Mouse (Mus musculus): ENCODE measurements at regions not wholly inside any gene's neighbourhood (a gene's known extent, or its start where the extent isn't known, plus 50 kb on each side); places are given as distances from the start of the nearest gene placed in this dataset.

DNA sequence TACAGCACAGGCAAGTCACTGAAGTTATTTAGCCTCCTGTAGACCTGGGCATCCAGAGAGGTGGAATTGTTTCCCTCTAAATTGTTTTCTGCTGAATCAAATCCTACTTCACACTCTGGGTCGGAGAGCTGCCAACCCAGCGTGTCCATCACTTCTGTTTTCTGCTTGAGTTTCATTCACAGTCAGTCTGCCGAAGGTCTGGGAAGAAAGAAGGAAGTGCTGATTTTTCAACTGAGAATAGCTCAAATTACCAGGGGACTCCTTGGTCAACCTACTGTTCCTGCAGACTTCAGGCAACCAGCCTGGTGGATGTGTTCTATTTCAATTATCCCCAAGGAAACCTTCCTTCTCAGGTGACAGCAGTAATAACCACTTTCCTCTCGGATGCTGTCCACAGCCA, 179.1 kb upstream of the Nckap5 start:
- no peak for DNase-seq (ENCODE audit: low spot score)

- DNase-seq (ENCODE audit: low spot score), result no peak
Measured at GRCm38 (mm10) chr1:127001700-127002099, 171.1 kb upstream of the Nckap5 start.

- DNase-seq (ENCODE audit: low spot score), result no peak
Measured at GRCm38 (mm10) chr1:126993061-126993640, 162.6 kb upstream of the Nckap5 start.

DNA sequence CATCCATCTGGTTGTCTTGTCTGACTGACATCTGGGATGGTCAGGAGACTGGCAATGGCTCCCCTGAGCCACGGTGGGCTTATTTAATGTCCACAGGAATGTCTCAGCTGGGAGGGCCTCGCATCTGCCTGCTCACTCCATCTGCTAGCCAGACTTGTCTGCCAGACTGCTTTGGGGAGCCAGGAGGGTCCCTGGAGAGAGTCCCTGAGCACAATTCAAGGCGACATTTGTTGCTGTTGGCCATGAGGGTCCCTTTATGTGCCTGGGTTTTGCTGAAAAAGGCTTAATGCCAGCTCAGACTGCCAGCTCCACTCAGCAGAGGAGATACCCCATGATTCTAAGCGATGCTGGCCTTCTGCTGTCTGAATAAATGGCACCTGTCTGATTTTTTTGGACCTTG, 161.8 kb upstream of the Nckap5 start:
- no peak for DNase-seq (ENCODE audit: low spot score)

DNA sequence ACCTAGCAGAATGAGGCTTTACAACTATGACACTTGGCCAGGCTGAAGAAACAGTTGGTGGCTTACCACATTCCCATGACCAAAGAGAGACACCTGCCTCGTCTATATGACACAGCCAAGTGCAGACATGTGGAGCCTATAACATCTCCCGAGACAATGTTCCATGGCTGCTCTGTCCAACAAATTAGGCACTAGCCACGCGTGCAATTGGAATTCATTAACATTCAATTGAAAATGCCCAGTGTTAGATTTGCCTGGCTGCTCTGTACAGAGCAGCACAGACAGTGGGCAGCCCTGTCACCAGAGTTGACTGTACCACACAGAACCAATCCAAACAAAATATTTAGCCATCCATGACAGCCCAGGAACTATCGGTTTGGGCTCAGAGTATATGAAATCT, 152.2 kb upstream of the Nckap5 start:
- no peak for DNase-seq (ENCODE audit: low spot score)

GRCm38 (mm10) chr1:126980311-126980710, 149.7 kb upstream of the Nckap5 start:
- DNase-seq (ENCODE audit: low spot score), result no peak

- DNase-seq (ENCODE audit: low spot score), result no peak
Measured at GRCm38 (mm10) chr1:126973871-126974270, 143.3 kb upstream of the Nckap5 start.

GRCm38 (mm10) chr1:126971777-126972421, 141.3 kb upstream of the Nckap5 start:
- DNase-seq (ENCODE audit: low spot score), result no peak

DNA sequence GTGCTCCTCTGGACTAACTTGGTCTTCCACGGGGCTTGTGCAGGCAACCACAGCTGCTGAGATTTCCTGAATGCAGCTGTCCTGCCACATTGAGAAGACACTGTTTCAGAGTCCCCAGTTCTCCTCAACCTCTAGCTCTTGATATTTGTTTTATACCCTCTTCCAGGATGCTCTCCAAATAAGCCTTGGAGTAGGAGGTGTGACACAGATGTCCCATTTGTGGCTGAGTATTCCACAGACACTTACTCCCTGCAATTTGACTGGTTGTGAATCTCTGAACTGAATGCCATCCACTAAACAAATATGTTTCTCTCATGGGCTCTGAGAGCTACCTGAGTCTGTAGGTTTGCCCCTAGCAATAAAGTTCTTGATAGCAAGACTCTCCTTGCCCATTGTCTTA, 140.5 kb upstream of the Nckap5 start:
- DNase-seq (ENCODE audit: low spot score), result no peak

DNA sequence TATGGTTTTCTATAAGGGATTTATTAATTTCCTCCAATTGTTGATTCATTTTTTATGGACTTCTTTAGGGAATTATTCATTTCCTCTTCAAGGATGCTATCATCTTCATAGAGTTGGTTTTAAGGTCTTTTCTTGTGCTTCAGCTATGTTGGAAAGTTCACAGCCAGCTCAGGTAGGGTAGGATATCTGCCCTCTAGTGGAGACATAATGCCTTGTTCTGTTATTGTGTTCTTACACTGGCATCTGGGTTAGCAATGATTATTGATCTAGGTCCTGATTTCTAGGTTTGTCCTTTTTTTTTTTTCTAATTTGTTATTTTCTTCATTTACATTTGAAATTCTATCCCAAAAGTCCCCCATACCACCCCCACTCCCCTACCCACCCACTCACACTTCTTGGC, 135.8 kb upstream of the Nckap5 start:
- no peak for DNase-seq (ENCODE audit: low spot score)

DNA sequence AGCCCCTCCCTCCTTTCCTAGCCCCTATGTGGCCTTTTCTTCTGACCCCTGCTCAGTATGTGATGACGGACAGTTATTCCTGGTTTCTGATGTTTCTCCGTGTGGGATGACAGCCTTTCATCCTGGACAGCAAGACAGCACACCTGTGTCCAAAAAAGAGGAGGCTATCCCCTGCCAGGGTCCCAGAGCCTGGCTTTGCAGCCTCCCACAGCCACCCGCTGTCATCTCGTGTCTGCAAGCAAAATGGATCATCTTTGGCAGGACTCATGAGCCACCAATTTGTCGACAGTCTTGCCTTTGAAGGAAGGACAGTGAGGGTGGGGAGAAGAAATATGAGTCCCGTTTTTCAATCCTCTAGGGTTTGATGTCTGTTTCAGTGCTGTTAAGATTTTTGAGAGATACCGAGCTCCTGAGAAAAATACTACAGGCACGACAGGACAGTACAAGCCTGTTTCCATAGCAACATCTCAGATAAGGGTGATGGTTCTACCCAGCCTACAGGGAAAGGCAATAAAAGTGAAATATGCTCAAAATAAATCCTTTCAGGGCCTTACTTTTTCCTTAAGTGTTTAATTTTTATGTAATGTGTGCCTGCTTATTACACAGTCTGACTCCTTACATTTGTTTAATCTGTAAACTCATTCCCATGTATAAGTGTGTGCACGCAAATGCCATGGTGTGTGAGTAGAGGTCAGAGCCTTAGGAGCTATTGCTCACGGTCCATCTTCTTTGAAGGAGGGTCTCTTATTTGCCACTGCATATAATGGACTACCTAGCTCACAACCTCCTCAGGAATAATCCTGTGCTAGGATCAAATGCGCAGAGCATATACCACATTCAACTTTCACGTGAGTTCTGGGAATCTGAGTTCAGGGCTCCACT, 125.5 kb upstream of the Nckap5 start:
- no peak for DNase-seq (ENCODE audit: low spot score)

DNA sequence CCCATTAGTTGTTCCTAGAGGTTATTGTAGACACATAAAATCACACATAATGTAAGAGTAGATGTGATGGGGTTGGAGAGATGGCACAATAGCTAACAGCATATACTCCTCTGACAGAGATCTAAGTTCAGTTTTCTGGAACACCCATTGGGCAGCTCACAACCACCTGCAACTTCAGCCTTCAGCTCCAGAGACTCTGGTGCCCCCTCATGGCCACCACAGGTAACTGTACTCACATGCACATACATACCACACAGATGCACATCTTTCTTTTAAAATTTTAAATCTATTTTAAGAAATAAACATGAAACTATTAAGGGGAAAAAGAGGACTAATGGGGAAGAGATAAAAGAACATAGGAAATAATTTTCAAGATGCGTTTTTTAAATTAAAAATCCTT, 117.3 kb upstream of the Nckap5 start:
- no peak for DNase-seq (ENCODE audit: low spot score)

- DNase-seq (ENCODE audit: low spot score), result no peak
Measured at GRCm38 (mm10) chr1:126932658-126933057, 102.1 kb upstream of the Nckap5 start.

DNA sequence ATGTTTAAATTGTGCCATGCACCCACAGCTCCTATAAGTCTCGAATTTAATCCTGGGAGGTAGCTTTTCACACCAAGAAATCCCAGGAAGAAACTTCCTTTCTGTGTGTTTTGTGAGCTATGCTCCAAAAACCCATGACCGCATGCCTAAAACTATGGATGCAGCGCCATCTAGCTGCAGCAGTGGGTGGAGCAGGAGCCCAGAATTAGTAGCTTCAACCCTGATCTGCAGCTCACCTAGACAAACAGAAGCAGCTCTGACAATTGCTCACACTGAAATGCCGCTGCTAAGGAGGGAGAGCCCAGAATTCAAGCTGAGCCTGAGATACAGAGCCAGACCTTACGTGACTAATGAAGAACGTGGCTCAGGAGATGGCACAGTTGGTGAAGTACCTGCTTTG, 101.2 kb upstream of the Nckap5 start:
- peak; percentile 4 for DNase-seq (ENCODE audit: low spot score)

GRCm38 (mm10) chr1:126931093-126931492, 100.5 kb upstream of the Nckap5 start:
- no peak for DNase-seq (ENCODE audit: low spot score)

DNA sequence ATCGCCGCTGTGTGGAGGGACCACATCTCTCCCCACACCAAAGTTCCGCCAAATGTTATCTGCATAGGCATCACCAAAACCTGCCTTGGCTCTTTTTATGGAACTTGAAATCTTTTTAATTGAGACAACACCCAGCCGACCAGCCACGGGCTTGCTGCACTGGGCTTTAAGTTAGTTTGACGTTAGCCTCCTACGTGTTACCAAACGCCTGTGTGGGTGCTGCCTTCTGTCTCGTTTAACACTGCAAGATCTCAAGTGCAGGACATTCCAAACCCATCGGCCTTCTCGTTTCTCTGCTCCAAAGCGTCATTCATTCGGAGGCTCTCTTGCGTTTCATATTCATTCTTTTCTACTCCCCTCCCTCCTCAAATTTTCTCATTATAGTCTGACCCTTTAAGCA, 100.0 kb upstream of the Nckap5 start:
- no peak for DNase-seq (ENCODE audit: low spot score)

DNA sequence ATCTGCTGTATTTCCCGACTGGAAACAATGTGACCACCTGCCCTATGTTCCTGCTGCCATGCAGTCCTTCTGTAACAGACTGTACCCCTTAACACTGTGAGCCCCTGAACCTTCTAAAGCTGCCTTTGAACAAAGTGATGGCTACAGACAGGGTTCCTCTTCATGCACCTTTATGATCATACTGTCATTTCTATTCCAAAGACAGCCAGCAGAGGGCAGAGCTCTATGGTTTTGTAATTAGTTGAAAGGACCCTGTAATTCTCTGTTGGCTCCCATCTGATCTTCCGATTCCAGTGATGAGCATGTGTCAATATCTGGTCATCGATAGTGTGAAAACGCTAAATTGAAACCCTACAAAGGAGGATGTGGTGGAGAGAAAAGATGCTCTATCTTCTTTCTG, 99.1 kb upstream of the Nckap5 start:
- no peak for DNase-seq (ENCODE audit: low spot score)

DNA sequence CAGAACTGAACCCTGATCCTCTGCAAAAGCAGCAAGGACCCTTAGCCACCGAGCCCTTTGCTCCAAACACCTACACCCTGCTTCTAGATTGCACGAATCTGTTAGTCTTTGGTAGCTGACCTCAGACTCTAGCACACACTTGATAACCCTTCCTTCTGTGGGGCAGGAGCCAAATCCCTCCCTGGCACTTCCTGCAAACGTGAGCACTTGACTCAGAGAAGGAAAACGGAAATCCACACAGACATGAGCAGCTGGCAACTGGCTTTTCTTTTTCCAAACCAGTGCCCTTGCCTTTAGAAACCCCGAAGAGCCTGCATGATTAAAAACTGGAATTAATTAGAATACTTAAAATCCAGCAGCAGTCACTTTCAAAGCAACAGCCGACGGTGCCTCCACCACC, 97.6 kb upstream of the Nckap5 start:
- no peak for DNase-seq (ENCODE audit: low spot score)

DNA sequence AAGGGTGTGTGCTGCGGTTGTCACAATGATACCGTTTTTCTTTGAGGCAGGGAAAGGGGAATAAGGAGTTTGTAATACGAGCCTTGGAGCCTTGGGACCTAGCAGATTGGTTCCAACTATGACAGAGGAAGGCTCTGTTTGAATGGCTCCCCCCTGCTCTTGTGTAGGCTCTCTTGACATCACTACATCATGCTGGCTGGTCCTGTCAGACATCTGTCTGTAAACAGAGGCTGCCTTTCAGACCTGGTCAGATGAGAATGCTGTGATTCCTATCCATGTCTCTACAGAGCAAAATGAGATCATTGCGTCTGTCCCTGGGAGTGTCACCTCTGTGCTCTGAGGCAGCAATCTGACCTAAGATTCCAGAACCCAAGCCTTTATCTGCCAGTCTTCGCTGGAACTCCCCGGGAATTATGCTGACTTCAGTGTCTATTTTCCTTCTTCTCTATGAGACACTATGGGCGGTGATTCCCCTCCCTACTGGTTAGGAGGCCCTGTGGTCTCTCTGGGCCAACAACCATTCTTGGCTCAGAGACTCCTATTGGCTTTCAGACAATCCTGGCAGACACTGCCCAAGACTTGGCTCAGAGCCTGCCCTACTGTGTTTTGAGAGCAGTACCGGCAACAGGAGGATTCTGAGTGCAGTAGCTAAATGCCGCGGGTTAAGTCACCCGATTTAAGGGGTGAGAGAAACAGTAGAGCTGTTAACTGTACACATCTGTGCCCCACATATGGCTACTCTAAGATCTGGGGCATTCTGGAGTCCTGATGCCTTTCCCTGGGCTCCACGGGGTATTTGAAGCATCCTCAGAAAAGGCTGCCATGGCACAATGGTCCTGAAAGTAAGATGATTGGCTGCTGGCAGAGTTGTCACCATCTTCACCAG, 94.8 kb upstream of the Nckap5 start:
- DNase-seq (ENCODE audit: low spot score), result no peak

DNA sequence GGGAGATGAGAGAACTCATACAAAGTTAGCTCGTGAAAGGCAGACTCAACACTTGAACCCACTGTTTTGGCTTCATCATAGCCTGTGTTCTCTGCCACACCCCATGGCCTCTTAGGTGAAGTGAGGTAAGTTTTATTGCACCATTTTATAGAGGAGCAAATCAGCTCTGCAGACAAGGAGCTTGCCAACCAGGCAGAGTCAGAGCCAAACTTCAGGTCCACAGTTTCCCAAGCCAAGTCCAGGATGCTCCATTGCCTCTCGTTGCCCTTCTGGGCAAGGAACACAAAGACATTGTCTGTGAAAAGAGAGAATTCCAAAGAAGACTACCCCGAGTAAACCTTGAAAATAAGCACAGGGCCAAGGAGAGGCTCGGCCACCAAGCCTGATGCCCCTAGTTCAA, 93.4 kb upstream of the Nckap5 start:
- no peak for DNase-seq (ENCODE audit: low spot score)

- DNase-seq (ENCODE audit: low spot score), result no peak
Measured at GRCm38 (mm10) chr1:126922231-126922630, 91.6 kb upstream of the Nckap5 start.

GRCm38 (mm10) chr1:126918876-126919275, 88.3 kb upstream of the Nckap5 start:
- no peak for DNase-seq (ENCODE audit: low spot score)

All from spleen, adult 12 weeks (tissue).